Mouse (Mus musculus) cerebellum, adult 2 months (tissue): Measurements from ENCODE around the gene 9130230L23Rik. TPM values are rescaled to one million over a fixed set of nuclear protein-coding genes. Genes with fewer than 3 reads are reported as not detected.

Experiments
- DNase-seq, 2 experiments: peaks; one replicate each; pipeline ENCODE4 v3.0.0; 2021
- H3K27ac ChIP-seq: fragments of 200-500 bp; 2 replicates; pipeline ENCODE4 v1.5.1; 2012; ENCODE audit warnings: low read length, control low read depth, inconsistent platforms; ENCODE audit not compliant: insufficient read depth
- H3K27me3 ChIP-seq: fragments of 200-500 bp; 2 replicates; pipeline ENCODE4 v1.6.1; 2012; ENCODE audit warnings: inconsistent platforms, mild to moderate bottlenecking, low read length, moderate library complexity; ENCODE audit not compliant: control insufficient read depth, insufficient read depth
- H3K4me1 ChIP-seq: fragments of 200-500 bp; 2 replicates; pipeline ENCODE4 v1.6.1; 2011; ENCODE audit warnings: low read length; ENCODE audit not compliant: control insufficient read depth, insufficient read depth
- H3K4me3 ChIP-seq: fragments of 200-500 bp; replicated peaks from 2 replicates; pipeline ENCODE3; 2011; ENCODE audit warnings: mild to moderate bottlenecking, low read depth, low read length, control low read depth; ENCODE audit not compliant: insufficient read depth
- CTCF ChIP-seq: fragments of 200-500 bp; IDR thresholded peaks from 2 replicates; pipeline ENCODE4 v1.5.1; 2011; ENCODE audit warnings: low read depth, mild to moderate bottlenecking, control low read depth, low read length, moderate library complexity, borderline replicate concordance; ENCODE audit not compliant: insufficient read depth
- POLR2A ChIP-seq: fragments of 200-500 bp; IDR thresholded peaks from 2 replicates; pipeline ENCODE4 v1.6.1; 2011; ENCODE audit warnings: low read length, control low read depth, borderline replicate concordance; ENCODE audit not compliant: insufficient read depth
- WGBS: fragments of 180-500 bp; shearing (Covaris S2); methylation state at CpG from one replicate; pipeline ENCODE4 v1.1.7; 2018; 5-methylcytosine and 5-hydroxymethylcytosine counted together
- polyA plus RNA-seq: library from polyadenylated mRNA; depleted of rRNA; stranded (reverse); fragments of >200 nt; gene quantifications from 2 replicates; pipeline ENCODE4 v1.2.3, GENCODE M21; 2012

Gene 9130230L23Rik
- polyA plus RNA-seq, 1 experiment, result not detected

DNA sequence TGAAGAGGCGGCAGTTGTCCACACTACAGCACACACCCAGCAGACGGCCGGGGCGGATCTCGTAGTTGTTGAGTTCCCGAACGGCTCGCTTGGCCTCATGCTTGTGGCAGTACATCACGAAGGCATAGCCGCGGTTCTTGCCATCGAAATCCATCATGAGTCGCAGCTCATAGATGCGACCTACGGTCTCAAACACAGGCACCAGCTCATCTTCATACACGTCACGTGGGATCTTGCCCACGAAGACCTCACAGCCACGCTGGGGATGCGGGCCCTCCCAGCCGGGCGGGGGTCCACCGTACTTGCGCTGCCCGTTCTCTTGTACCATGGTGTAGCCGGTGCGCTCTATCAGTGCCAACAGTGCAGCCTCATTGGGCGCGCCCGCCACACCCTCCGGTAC is 22.7 kb upstream of the 9130230L23Rik start:
- Histone ChIP-seq H3K27me3 (no peaks in the 10 kb centered on the region), H3K4me1 (no peaks in the 10 kb centered on the region), H3K27ac (no peak overlapping the region), H3K4me3 (no peak overlapping the region)
- TF ChIP-seq CTCF (no peak), POLR2A (no peak)
- WGBS, result 98% methylated on average over 31 of the region's 31 CpGs
- no peak for DNase-seq

DNA sequence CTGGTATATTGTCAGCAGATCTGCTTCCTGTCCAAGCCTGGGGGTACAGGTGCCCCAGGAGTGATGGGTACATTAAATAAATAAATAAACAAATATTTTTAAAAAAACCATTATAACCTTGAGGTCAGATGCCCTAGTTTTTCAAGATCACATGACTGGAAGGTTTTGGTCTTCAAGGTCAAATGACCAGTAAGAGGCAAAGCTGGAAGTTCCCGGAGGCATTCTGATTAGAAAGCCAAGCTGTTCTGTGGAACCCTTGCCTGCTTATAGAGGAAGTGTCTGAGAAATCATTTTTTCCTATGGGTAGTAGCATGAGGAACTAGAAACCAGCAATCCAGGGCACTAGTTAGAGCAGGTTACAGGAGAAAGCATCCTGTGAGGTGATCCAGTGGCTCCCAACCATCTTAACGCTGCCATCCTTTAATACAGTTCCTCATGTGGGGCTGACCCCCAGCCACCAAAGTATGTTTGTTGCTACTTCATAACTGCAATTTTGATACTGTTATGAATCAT is 11.4 kb upstream of the 9130230L23Rik start:
- no peak for DNase-seq
- H3K4me3 ChIP-seq, result no peak overlapping the region
- WGBS, result 91% methylated on average over 2 of the region's 2 CpGs
- H3K4me1 ChIP-seq, result no peaks in the 10 kb centered on the region
- no peak for TF ChIP-seq CTCF
- TF ChIP-seq POLR2A, result no peak
- H3K27me3 ChIP-seq, result no peaks in the 10 kb centered on the region
- no peak overlapping the region for H3K27ac ChIP-seq

DNA sequence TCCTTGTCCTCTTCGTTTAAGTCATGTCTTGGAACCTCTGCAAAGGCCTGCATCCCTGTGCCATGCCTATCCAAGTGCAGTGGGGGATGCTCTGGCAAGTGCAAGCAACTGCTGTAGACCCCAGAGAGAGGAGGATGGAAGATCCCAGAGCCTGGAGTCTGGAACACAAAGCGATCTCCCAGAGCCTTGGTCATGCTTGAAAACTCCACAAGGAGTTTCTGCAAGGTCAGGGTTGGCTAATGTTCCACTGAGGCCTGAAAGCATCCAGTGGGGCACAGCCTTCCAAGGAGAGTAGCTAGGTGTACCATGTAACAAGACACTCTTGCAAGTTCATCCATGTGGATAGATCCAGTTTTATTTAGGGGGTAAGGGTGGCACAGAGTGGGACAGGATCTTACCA is 10.4 kb upstream of the 9130230L23Rik start:
- no peak overlapping the region for H3K27ac ChIP-seq
- 92% methylated on average over 2 of the region's 2 CpGs for WGBS
- H3K4me3 ChIP-seq, result no peak overlapping the region
- no peak for DNase-seq
- TF ChIP-seq CTCF (no peak), POLR2A (no peak)
- no peaks in the 10 kb centered on the region for H3K4me1 ChIP-seq
- no peaks in the 10 kb centered on the region for H3K27me3 ChIP-seq

DNA sequence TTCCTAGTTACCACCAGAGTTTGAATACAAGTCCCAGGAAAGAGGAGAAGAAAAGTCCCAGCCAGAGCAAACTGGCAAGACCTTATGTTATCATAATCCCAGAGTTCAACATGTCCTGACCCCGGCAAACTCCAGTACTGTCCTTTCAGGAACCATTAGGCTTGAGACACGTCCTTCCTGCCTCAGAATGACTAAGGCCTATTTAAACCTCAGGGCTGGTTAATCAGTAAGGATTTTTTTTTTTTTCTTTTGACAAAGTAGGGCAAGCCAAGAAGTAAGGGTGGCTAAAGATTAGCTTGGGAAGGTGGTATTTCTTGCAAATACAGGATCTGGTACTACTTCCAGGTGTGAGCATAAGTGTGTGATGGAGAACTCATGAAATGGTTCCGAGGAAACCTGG is 9.9 kb upstream of the 9130230L23Rik start:
- Histone ChIP-seq H3K27me3 (no peaks in the 10 kb centered on the region), H3K4me1 (no peaks in the 10 kb centered on the region), H3K27ac (no peak overlapping the region), H3K4me3 (no peak overlapping the region)
- TF ChIP-seq CTCF (no peak), POLR2A (no peak)
- no peak for DNase-seq
- WGBS, result 82% methylated on average over 3 of the region's 3 CpGs

DNA sequence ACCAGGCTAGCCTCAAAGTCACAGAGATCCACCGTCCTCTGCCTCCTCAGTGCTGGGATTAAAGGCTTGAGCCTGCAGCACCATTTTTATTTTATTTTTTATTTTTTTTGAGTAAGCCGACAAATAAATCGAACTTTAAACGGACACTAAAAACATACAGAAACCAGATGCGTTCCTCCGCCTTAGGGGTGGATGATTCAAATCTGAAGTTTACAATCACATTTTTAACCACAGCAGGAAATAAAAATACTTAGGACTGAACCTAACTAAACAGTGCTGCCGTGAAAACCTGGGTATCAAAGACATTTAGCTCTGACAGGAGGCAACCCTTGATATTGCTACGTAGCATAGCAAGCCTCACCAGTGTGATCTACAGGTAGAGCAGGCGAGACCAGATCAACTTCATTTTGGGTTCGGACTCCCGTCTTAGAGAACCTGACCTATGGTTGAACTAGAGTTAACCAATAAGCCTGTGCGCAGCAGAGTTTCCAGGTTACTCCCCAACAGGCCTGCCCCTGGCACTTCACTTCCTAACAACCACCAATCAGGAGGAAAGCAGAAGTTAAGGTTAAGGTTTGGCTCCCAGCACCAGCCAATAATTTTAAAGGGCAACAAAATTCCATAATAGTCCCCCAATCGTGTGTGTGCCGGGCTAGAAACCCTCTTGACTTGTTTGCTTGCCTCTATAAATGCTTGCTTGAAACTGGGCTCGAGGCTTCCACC is 4.3 kb upstream of the 9130230L23Rik start:
- TF ChIP-seq POLR2A (no peak), CTCF (no peak)

DNA sequence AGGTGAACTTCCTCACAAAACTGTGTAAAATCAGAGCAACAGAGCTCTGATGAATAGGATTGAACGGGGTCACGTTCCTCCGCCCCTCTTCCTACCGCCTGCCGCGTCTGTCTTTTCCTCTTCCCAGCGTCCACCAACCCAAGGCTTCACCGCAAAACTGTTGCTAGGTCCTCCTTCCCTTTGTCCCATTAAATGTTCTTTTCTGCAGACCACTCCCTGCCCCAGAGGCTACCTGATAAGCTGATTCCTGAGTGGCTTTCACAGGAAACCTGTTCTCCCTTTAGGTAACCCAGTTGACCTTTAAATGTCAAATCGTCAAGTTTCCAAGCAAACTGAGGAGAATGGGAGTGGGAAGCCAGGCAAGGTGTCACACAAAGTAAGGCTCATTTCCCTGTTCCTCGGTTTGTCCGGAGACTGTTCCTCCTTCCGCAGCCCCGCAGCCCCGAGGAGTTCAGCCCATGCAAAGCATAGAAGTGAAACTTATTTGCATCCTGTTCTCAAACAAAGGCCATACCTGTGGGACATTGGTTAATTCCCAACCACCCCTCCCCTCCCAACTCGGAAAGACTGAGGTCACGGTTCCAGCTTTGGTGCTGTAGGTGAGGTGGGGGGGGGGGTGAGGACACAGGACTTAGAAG is 1.1 kb upstream of the 9130230L23Rik start:
- TF ChIP-seq POLR2A, result no peak
- no peak for TF ChIP-seq CTCF
- 50% methylated on average over 16 of the region's 16 CpGs for WGBS
- Histone ChIP-seq H3K27ac (no peak overlapping the region), H3K27me3 (no peaks in the 10 kb centered on the region), H3K4me1 (no peaks in the 10 kb centered on the region), H3K4me3 (no peak overlapping the region)
- DNase-seq, result no peak

More for the DNA sequence above, 4.3 kb upstream of the 9130230L23Rik start:
- no peaks in the 10 kb centered on the region for H3K27me3 ChIP-seq
- H3K4me3 ChIP-seq, result no peak overlapping the region
- no peak for DNase-seq
- H3K4me1 ChIP-seq, result no peaks in the 10 kb centered on the region
- 90% methylated on average over 15 of the region's 15 CpGs for WGBS
- H3K27ac ChIP-seq, result no peak overlapping the region

DNA sequence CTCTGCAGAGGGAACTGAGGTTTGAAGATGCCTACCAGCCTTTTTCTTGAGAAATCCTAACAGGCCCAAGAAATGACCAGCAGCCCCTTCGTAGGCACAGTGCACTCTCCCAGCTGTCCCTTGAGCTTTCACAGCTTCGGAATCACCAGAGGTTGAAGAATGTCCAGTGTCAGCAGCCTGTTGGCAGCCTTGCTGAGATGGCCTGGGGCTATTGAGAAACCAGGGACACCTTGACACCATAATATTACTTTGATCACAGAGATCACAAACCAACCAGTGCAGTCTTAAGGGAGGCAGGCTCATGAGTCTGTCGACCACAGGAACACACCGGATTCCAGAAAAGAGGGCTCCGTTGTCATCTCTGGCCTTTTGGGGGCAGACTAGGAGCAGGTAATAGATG is 2.9 kb downstream of the 9130230L23Rik start:
- Histone ChIP-seq H3K27me3 (no peaks in the 10 kb centered on the region), H3K4me1 (no peaks in the 10 kb centered on the region), H3K27ac (no peak overlapping the region), H3K4me3 (no peak overlapping the region)
- no peak for DNase-seq
- TF ChIP-seq CTCF, result no peak
- no peak for TF ChIP-seq POLR2A
- WGBS, result 77% methylated on average over 5 of the region's 5 CpGs
